Mouse (Mus musculus): ENCODE data around the gene Prkar2a.

The Prkar2a gene

GRCm38 (mm10) chr9:108753326-108753725 is 64.2 kb downstream of the Prkar2a start:
- peak; percentile 59 for DNase-seq

DNA sequence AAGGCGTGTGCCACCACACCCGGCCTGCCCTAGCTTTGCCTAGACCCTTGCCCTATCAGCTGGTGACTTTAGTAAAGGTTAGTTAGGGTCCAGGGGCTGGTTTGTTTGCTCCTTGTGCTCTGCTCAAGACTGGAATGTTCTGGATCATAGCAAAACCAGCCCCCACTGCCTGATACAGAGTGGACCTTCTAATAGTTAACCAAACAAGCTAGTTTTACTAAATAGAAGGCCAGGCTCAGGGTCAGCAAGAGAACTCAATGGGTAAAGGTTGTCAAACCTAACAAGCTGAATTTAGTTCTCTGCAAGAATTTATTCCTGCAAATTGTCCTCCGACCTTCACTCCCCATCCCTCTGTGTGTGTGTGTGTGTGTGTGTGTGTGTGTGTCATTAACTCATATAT is 64.9 kb downstream of the Prkar2a start:
- peak; percentile 23 for DNase-seq

GRCm38 (mm10) chr9:108754423-108754822 is 65.3 kb downstream of the Prkar2a start:
- peak; percentile 16 for DNase-seq

- no peak for DNase-seq
These were observed 68.3 kb downstream of the Prkar2a start for GRCm38 (mm10) chr9:108757406-108757805.

- no peak for DNase-seq
These were observed 70.0 kb downstream of the Prkar2a start for GRCm38 (mm10) chr9:108759121-108759520.

DNA sequence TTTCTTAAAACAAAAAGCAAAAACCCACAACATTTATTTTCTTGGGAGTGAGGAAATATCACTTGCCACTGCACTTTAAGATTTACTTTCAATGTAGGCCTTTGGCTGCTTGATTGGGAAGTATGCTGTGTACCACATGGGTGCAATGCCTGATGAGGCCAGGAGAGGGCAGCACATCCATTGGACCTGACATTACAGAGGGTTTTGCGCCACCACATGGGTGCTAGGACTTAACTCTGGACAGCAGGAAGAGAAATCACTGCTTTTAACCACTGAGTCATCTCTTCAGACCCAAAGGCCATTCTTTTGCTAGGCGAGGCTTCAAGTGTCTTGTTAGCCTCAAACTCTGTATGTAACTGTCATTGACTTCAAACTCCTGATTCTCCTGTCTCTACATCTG is 70.7 kb downstream of the Prkar2a start:
- peak; percentile 67 for DNase-seq

DNA sequence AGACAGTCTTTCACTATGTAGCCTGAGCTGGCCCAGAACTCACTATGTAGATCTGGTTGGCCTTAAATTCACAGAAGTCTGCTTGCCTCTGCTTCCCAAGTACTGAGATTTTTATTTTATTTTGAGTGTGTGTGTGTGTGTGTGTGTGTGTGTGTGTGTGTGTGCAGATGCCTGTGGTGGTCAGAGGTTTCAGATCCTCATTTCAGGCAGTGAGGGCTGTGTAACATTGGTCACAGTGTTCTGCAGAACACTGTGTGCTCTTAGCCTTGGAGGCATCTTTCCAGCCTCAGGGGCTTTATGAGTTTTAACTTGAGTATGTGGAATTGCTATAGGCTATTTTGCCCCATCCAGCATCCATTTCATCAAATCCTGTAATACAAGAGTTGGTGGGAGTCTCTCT is 72.4 kb downstream of the Prkar2a start:
- DNase-seq, result no peak

GRCm38 (mm10) chr9:108764971-108765370 is 75.9 kb downstream of the Prkar2a start:
- no peak for DNase-seq

GRCm38 (mm10) chr9:108776614-108777013 is 87.5 kb downstream of the Prkar2a start:
- no peak for DNase-seq

- no peak for DNase-seq
These were observed 88.2 kb downstream of the Prkar2a start for GRCm38 (mm10) chr9:108777276-108777675.

DNA sequence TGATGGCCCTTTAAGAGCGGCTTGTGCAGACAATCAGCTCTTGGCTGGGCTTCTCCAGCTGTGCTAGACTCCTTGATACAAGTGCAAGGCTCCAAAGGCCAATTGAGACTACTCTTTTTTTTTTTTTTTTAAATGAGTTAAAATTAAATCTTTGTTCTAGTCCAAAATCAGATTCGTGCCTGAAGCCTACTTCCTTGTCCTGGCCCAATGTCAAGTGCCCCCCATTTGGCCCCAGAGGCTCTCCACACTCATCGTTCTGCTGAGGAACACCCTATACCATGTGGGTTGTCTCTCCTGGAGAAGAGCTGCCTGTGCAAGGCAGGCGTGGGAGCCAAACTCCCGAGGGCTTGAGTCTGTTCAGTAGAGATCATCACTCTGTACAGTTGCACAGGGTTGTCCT is 91.8 kb downstream of the Prkar2a start:
- DNase-seq, result peak; percentile 38

DNA sequence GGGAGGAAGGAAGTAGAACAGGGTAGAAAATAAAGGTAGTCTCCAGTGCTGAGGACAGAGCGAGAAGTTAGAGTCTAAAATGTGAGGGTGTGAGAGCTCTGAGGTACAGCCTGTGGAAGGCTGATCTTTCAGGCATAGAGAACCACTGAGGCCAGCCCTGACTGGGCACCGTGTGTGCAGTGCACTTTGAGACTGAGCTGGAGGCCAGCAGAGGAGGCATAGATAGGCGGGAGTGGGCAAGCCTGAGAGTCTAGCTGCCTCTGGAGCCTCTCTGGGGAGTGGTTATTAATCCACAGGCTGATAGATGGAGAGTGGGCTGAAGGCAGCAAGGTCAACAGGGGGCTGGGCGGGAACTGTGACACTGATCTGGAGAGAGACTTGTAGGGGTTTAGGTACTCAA is 92.8 kb downstream of the Prkar2a start:
- DNase-seq, result no peak

DNA sequence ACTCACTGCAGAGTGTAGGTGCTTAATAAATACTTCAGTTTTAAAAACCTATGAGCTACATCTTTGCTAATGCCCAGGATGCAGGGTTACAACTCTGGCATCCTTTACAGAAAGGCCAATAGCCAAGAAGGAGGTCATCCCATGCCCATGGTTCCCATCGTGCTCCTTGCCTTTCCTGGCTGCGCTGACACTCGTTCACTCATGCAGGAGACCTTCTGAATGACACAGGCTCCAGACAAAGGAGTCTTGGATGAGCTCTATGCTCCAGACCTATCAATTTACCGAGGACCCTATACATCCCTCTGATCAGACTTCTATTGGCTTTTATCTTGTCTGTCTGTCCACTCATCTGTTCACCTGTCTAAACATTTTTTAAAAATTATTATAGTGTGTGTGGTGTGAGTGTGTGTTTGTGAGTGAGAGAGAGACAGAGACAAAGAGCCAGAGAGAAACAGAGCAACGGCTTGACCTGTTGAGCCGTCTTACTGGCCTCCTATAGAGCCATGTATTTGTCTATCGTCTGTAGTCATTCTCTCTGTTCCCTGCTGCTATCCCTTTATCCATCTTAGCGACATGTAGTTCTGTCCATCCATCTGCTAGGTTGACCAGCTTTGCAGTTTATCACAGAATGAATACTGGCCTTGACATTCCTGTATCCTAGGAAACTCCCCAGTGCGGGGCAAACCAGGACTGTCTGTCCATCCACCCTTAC is 93.9 kb downstream of the Prkar2a start:
- DNase-seq, result no peak

- peak; percentile 98 for DNase-seq
These were observed 94.7 kb downstream of the Prkar2a start, which contains the start of gene Ip6k2 for GRCm38 (mm10) chr9:108783548-108784463. TSS of gene Ip6k2 (plus strand) at chr9:108783796.

DNA sequence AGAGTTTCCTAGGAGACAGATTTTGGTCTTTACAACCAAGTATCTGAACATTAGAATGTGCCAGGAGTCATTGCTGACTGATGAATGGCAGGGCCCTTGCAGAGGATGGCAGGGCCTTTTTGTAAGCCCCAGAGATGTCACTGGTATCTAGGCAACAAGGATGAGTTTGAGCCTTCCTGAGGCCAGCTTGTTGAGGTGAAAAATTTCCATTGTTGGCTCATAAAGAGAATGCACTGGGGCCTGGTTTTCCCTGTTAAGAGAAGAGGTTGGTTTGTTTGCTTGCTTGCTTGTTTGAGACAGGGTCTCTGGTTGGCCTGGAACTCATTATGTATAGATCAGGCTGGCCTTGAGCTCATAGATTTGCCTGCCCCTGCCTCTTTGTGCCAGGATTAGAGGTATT is 96.3 kb downstream of the Prkar2a start:
- DNase-seq, result no peak

DNA sequence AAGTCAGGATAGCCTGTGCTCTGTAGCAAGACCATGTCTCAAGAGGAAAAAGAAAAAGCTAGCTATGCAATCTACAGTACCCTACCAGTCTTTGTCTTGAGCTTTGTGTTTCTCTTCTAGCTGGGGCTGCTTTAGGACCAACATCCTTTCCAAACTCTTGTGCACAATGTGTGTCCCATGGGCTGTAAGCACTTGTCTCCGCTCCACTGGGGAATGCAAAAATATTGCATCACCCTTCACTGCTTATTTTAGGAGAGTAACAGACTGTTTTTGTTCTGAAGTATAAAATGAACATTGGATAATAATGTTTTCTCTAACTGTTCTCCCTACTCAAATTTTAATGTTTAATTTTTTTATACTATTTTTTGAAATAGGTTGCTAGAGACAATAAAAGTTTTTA is 97.4 kb downstream of the Prkar2a start:
- DNase-seq, result no peak

DNA sequence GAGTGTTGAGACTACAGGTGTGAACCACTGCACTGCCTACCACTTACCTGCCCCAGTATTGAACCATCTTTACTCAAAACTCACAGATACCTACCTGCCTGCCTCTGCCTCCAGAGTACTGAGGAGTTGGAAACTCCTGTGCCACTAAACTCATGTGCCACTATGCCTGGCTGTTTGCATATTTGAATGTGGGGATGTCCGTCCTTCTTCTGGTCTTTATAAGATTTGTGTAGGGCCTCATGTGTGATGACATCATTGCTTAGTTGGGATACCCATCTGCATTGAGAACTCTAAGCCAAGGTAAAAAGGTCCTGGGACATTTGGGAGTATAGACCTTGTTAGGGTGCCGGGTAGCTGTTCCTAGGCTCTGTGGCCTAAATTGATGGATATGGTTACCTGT is 98.0 kb downstream of the Prkar2a start:
- no peak for DNase-seq

- no peak for DNase-seq
These were observed 99.6 kb downstream of the Prkar2a start for GRCm38 (mm10) chr9:108788713-108789112.

GRCm38 (mm10) chr9:108792307-108792706 is 103.2 kb downstream of the Prkar2a start:
- DNase-seq, result no peak

DNA sequence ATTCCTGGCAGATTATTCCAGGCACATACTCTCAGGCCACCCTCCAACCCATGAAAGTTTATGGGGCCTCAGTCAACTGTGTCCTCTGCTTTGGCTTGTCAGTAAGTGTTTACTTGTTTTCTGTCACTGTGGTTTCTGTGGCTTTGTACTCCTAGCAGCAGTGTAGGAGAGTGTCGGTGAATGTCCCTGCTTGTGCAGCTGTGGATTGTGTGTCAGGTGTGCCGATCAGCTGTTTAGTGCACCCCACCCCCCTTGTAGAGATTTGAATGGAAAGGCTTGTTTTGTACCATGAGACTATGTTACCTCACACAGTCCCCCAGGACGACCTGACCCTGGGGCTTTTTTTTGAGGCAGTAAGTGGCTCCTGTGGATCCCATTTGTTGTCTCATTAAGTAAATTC is 103.6 kb downstream of the Prkar2a start:
- DNase-seq, result no peak

DNA sequence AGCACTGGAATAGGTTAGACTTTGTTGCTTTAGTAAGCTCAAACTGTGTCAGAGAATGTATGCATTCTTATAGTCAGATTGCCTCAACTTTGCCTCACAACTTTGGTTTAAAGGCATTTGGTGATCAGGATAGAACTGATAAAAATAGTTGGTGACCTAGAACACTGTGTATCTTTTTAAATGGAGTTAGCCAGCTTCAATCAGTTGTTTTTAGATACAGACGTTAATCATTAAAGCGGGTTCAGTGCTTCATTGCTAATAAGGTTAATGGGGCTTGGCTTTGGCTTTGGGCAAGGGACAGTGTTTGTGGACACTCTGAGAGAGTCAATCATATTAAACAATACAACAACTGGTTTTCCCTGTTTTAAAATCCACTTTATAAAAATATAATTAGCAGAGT is 106.2 kb downstream of the Prkar2a start:
- no peak for DNase-seq

DNA sequence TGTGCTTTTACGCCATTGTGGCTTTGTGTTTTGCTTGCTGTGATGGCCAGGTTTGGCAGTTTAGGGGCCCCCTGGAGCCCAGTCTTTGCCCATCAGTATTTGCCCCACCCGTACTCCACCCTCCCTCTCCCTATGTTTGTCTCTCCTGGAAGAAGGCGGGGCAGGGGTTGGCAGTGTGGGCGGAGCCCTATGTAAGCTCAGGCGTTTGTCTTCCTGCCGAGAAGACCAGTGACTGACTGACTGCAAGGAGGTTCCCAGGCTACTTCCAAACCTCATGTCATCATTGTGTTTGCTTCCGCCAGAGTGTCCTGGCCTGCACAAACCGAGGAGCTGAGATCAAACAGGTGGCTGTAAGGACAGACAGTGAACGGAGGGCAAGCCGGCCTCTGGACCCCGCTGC is 106.6 kb downstream of the Prkar2a start:
- peak; percentile 75 for DNase-seq

- no peak for DNase-seq
These were observed 107.4 kb downstream of the Prkar2a start for GRCm38 (mm10) chr9:108796351-108796981.

DNA sequence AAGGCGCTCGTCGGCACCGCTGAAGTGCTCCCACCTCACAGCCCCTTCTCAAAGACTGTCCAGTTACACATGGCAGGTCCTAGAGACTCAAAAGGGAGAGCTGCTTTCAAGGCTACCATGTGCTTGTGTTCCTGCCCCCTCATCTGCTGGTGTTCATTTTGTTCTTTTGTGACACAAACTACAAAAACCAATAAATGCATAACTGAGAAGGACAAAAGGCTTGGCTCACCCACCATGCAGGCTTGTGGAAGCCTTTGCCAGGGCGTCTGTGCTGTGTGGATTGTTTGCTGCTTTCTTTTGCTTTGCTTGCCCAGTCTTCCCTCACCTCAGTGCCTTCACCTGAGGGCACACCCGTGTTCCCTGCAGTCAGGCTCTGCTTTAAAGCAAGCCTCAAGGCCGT is 108.4 kb downstream of the Prkar2a start:
- DNase-seq, result no peak

Data from kidney, postnatal 10 days (tissue).